Mouse (Mus musculus): ENCODE results near the gene Slc19a3.

GRCm38 (mm10) chr1:83084790-83085189 lies 46.5 kb upstream of the Slc19a3 start:
- TF ChIP-seq KAT2A (conservative IDR thresholded peaks at IDR 0.05; ENCODE audit: low read depth, low read length) (no peak), CTCF (IDR thresholded peaks at IDR 0.05 in 2 of 3, conservative IDR thresholded peaks at IDR 0.05 in 1 of 3; ENCODE audit: control insufficient read depth in 1 of 3, insufficient read depth in 1 of 3, low read depth in 2 of 3, low read length in 3 of 3, poor library complexity in 1 of 3, severe bottlenecking in 1 of 3) (no peak), MYC (IDR thresholded peaks at IDR 0.05; ENCODE audit: low read depth, low read length) (no peak), BHLHE40 (IDR thresholded peaks at IDR 0.05; ENCODE audit: borderline replicate concordance, low read depth, low read length) (no peak), ZC3H11A (IDR thresholded peaks at IDR 0.05; ENCODE audit: low read depth, low read length) (no peak), ZNF384 (IDR thresholded peaks at IDR 0.05; ENCODE audit: low read depth, low read length) (no peak), CHD2 (IDR thresholded peaks at IDR 0.05; ENCODE audit: low read length) (no peak), E2F4 (IDR thresholded peaks at IDR 0.05; ENCODE audit: borderline replicate concordance, low read depth, low read length) (no peak)

Data from MEL (cell line).